ENCODE assay signal across 8 mouse cellular contexts in the genomic region with DNA sequence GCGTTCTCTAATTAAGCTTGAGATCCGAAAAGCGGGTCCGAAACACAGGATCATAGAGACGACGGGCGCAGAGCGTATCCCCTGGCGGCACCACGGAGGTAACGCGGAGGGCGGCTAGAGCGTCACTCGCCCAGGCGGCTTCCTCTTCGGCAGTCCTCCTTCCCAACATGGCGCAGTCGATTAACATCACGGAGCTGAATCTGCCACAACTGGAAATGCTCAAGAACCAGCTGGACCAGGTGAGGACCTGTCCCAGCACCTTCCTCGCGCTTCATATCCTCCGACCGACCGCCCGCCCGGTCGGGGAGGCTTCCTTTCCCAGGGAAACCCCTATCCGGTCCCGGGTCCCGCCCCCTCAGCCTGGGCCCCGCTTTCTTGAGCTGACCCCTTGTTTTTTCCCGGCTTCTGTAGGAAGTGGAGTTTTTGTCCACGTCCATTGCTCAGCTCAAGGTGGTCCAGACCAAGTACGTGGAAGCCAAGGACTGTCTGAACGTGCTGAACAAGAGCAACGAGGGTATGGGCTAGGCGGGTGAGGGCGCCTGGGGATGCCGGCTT. TPM values are rescaled to one million over a fixed set of nuclear protein-coding genes. Genes with fewer than 3 reads are reported as not detected.
DNase-seq lines count a peak whose midpoint lies in the region; ATAC-seq lines count a peak whose summit lies in the region.

A gene (plus strand): TSS at position 95 of the 555 bp plus-strand sequence.

- H3K27ac ChIP-seq in intestine, embryonic 15.5 days, result peak within 1 kb of the TSS; percentile 48

- no peaks in the 10 kb centered on the region for H3K27me3 ChIP-seq in intestine, embryonic 15.5 days (replicated peaks)

- peaks cover 28% of the 10 kb centered on the region for H3K36me3 ChIP-seq in intestine, embryonic 15.5 days

- H3K4me2 ChIP-seq in intestine, embryonic 15.5 days (replicated peaks), result peak within 1 kb of the TSS; percentile 60

- H3K9me3 ChIP-seq in intestine, embryonic 15.5 days, result no peaks in the 10 kb centered on the region

- intact Hi-C loops in left cerebral cortex, postnatal 25 days (cut with DNase I), result no loop called here

- 1% methylated on average over 40 of the region's 40 CpGs for WGBS in intestine, embryonic 15.5 days

- peak within 1 kb of the TSS; percentile 79 for H3K4me3 ChIP-seq in intestine, embryonic 15.5 days (replicated peaks)

- peak within 1 kb of the TSS; percentile 73 for H3K9ac ChIP-seq in intestine, embryonic 15.5 days

- peak; percentile 96 for ATAC-seq in intestine, embryonic 15.5 days

- peaks cover 4% of the 10 kb centered on the region; the same call in 1 of the 2 replicates for H3K4me1 ChIP-seq in intestine, embryonic 15.5 days (replicated peaks)

- peak; percentile 91 for DNase-seq in adrenal gland, postnatal 10 days
- peak; percentile 87 for DNase-seq in embryo, embryonic 9.5 days (ENCODE audit: extremely low spot score)
- DNase-seq in gastrocnemius, postnatal 4 days (ENCODE audit: low spot score in 2 of 2), result peak; percentile 65 to 88
- DNase-seq in left cerebral cortex, postnatal 25 days (ENCODE audit: low spot score in 2 of 2), result peak; percentile 90 to 91
- peak; percentile 73 for DNase-seq in mesoderm, embryonic 11.5 days (ENCODE audit: low read depth, low spot score)
- peak; percentile 86 for DNase-seq in right cerebral cortex, postnatal 25 days
- peak; percentile 83 to 88 for DNase-seq in urinary bladder, postnatal 36 days (ENCODE audit: low spot score in 2 of 2)

RNA-seq across cellular contexts. Expression of the gene that starts here (rescaled TPM):
- 100 to 1,000 TPM; 342 to 354 TPM for total RNA-seq in adrenal gland, postnatal 10 days (2021)
- total RNA-seq in gastrocnemius, postnatal 4 days (2021), result 100 to 1,000 TPM; 331 to 348 TPM
- polyA plus RNA-seq in intestine, embryonic 15.5 days (2015; fragmentation: Nextera tagmentation; extraction: Ambion mirVana), result 306 and 309 TPM in 2 replicates
- 100 to 1,000 TPM; 365 to 396 TPM for total RNA-seq in left cerebral cortex, postnatal 25 days (2021)

Comparison
In these comparisons a context has a peak if more than half of its experiments do, and no peak if none do; other contexts are left out.
1. Peak in every context shown above with its lines: DNase-seq, ATAC-seq, H3K4me3 ChIP-seq and H3K27ac ChIP-seq.